Mouse (Mus musculus): ENCODE measurements around the gene Rftn2. TPM values are rescaled to one million over a fixed set of nuclear protein-coding genes. Genes with fewer than 3 reads are reported as not detected.
A peak's percentile ranks its signal among the peaks of the same experiment; 100 is the strongest.

Rftn2 gene
- 10 to 100 TPM; 32.7 to 33.0 TPM for total RNA-seq (2021)
- long read RNA-seq, experiment 1, transcript Rftn2-201 (9 exons, 3,677 nt) = major isoform, 13 of 23 reads
- long read RNA-seq, experiment 1, partial matches to known transcripts = 5 of 23 reads
- long read RNA-seq, experiment 1, other reads (novel, unspliced or antisense) = 5 of 23 reads
- long read RNA-seq, experiment 2, transcript Rftn2-201 (9 exons, 3,677 nt) = major isoform, 16 of 28 reads
- long read RNA-seq, experiment 2, partial matches to known transcripts = 8 of 28 reads
- long read RNA-seq, experiment 2, other reads (novel, unspliced or antisense) = 4 of 28 reads

DNA sequence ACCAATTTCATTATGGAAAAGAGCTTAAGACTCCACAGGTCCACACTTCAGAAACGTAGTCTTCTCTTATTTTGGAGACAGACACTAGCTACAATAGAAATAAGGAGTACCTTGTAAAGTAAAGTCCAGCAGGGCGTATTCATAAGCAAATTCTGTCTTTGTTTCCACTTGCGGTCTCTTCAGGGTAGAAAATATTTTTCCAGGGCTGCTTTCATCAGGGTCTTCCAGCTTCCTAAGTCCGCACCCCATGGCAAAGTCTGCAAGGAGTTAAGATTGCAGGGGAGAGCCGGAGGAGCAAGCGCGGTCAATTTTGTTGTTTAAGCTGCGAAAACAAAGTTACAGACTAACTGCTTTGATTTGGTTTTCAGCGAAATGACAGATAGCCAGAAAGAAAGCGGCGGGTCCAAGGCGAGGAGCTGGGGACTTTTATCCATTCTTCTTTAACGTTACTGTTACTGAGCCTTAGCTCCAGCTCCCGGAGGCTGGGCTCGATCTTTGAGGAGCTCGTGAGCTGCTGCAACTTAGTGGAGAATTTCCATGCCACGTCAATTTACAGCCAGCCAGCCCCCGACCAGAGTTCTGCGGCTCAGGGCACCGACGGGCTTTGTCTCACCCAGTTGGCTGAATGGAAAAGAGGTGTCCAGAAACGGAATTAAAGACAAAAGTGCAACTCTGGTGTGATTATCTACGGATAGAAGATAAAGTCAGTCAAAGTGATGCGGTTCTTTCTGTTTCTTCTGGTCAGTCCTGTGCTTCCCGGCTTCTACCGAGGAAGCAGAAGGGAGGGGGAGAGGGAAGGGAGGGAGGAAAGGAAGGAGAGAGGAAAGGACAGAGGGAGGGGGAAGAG is at the start of gene Rftn2:
Gene Rftn2, minus strand, starts transcription at position 772 of the 847 bp plus-strand sequence.
- DNase-seq (ENCODE audit: low spot score in 2 of 2) = no peak

DNA sequence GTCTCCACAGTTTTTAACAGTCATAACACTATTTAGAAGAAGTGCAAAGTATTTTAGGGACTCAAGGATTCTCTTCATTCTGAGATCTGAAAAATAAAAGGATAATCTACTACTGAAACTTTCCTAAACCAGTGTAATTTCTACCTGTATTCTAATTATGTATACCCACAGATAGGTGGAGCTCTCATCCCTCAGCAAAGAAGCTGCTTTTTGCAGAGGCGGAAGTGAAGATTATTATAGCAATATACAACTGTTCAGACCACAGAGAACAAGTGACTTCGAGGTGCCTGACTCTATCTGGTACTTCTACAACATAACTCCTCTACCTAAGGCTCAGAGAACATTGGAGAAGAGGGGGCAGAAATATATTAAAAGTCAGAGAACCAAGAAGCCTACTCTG is 38.9 kb upstream of the Rftn2 start:
- DNase-seq (ENCODE audit: low spot score in 2 of 2) = no peak

DNA sequence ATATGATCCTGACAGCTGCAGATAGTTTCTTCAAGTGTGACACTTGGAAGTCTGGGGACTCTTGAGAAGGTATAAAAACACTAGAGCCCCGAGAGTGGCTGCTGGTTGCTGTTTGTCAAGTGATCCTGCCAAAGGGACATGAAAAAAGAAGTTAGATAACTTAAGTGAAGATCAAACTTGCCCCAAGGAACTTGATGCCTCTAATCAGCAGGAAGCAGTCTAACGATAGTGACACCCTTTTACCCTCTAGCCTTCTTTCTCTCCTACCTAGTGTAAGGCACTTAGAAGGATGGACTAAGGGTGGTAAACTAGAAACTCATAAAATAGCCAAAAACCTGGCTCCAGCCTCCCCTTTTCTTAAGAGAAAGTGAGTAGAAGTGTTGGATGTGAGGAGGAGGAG is 37.8 kb upstream of the Rftn2 start:
- no peak for DNase-seq (ENCODE audit: low spot score in 2 of 2)

DNA sequence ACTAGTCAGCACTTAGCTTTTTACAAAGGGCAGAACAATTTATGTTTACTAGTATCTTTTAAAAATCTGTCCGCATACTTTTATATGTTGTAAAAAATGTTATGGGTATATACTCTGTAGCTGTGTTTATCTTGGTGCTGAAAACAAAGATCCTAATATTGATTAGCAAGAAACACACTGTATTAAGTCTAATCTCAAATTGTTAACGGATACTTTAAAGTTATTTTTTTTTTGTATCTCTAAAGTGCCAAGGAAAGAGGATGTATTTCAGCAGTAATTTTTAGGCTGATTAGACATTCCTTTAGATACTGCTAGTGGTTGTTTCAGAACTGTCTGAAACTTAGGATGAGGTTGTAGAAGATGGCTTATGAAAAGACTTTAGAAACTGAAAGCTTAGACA is 19.8 kb upstream of the Rftn2 start:
- DNase-seq (ENCODE audit: low spot score in 2 of 2) = no peak

DNA sequence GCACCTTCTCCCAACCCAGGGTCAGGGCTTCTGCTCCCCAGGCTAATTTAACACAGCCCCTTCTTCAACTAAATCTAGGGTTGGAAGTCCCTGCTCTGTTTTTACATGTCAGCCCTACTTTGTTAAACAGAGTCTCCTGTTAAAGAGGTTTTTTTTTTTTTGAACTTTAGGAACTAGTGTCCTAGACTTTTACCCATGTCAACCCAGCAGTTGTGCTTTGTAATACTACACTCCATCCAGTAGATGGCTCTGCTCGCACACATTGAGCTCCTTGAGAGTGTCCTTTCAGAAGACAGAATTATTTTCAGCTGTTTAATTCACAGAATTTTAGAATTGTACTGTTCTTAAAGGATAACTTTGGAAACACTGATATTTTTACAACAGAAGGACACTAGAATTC is 12.7 kb upstream of the Rftn2 start:
- no peak for DNase-seq (ENCODE audit: low spot score in 2 of 2)

DNA sequence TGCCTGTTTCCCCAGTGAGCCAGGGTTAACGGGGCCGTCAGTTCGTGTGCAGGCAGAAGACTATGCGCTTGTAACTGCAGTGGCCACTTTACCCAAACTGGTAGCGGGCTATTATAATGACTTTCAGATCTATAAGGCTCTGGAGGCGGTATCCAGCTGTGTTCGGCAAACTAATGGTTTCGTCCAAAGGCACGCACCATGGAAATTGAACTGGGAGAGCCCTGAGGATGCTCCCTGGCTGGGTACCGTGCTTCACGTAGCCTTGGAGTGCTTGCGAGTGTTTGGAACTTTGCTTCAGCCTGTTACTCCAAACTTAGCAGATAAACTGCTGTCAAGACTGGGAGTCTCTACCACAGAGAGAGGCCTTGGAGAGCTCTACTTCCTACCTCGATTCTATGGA is 11.9 kb upstream of the Rftn2 start:
- no peak for DNase-seq (ENCODE audit: low spot score in 2 of 2)

DNA sequence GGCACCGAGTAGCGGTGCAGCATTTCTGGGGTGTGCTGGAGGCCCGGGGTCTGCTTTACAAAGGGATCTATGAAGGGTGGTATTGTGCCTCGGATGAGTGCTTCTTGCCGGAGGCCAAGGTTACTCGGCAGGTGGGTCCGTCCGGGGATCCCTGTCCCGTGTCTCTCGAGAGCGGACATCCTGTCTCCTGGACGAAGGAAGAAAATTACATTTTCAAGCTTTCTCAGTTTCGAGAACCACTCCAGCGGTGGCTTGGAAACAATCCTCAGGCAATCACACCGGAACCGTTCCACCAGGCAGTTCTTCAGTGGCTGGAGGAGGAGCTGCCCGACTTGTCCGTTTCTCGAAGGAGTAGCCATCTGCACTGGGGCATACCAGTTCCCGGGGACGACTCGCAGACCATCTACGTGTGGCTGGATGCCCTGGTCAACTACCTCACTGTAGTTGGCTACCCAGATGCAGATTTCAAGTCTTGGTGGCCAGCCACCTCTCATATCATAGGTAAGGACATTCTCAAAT is 11.1 kb upstream of the Rftn2 start:
- DNase-seq (ENCODE audit: low spot score in 2 of 2) = no peak

DNA sequence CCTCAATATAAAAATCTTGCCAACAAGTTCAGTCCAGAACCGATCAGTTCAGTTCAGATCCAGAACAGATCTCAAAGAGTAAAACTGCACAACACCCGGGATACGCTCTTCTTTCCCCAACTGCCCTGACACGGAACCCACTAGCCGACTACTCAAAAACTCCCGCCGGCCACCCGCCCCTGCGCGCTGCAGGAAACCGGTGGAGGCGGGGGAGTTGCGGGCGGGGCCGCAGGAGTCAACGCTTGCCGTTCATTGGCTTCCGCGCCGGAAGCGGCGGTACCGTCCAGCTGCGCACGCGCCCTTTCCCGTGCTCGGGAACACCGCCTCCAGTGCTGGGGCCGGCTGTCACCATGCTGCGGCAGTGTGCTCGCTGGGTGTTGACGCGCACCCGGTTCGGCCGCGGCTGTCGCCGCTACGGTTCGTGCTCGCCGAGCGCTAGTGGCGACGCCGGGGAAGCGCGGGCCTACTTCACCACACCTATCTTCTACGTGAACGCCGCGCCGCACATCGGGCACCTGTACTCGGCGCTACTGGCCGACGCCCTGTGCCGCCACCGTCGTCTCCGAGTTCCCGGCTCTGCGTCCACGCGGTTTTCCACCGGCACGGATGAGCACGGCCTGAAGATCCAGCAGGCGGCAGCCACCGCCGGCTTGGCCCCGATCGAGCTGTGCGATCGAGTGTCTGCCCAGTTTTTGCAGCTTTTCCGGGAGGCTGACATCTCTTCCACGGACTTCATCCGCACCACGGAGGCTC is 10.5 kb upstream of the Rftn2 start, which contains the start of gene Mars2:
Gene Mars2, plus strand, starts transcription at position 288 of the 753 bp plus-strand sequence.
- peak; percentile 85 to 89 for DNase-seq (ENCODE audit: low spot score in 2 of 2)

DNA sequence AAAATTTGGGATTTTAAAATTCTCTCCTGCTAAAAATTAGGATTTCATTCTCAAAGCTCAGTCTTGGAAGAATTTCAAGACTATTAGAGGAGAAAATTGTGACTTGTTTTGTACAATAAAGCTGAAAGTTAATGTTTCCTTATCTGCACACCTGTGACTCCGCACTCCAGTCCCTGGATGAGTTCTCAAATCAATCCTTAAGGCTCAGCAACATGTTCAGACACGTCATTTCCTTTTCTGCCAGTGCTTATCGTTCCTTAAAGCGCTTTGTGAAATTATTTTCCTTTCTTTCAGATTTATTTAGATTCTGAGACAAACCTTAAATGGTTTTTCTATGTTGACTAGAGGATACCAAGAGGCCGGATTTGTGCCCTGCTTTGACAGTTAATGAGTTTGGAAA is 9.9 kb upstream of the Rftn2 start:
- no peak for DNase-seq (ENCODE audit: low spot score in 2 of 2)

DNA sequence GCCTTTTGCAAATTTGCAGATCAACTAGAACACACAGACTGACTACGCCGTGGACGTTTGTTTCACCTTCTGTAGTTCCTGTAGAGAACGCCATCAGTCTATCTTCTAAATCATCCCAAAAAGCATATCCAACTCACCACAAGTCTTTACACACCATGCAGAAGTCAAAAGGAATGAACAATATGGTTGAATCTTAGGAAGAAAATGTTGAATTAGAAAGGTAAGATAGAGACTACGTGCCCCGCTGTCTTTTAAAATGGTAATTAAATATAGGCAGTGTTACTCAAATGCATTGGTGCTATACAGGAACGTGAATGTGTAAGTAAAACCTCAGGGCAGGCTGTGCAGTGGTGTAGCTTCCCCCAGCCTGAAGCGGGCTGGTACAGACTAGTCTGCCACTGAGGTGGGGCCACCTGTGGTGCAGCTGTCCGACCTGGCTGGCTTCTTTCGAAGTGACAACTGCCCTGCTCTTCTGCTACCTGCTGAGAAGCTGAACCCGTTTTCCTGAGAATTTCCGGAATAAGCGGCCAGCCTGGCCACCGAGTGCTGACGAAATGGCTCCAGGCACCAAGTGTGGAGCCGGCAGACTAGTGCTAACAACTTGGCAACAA is 8.4 kb upstream of the Rftn2 start:
- no peak for DNase-seq (ENCODE audit: low spot score in 2 of 2)

DNA sequence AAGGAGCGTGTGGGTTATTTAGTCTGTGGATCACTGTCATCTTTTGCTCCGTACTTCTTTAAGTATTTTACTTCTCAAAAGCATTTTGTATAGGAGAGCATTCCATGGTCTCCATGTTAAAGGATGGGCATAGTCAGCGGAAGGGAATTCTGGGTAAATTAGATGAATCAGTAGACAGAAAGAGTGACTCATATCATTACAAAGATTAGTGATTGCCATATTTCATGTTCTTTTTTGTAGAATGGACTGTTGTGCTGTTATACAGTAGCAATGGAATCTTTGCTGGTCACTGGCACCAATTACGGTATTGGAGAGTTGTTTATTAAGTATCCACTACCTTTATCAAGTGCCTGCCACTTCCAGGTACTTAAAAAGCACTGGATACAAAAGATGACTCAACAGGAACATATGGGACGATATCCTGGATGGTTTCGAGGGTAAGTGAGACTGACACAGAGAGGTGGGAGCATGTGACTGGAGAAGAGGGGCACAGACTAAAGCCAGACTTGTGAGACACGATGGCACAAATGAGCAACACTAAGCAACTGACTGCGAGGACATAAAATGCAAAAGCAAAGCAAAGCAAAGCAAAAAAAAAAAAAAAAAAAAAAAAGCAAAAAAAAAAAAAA is 1.8 kb upstream of the Rftn2 start:
- no peak for DNase-seq (ENCODE audit: low spot score in 2 of 2)

DNA sequence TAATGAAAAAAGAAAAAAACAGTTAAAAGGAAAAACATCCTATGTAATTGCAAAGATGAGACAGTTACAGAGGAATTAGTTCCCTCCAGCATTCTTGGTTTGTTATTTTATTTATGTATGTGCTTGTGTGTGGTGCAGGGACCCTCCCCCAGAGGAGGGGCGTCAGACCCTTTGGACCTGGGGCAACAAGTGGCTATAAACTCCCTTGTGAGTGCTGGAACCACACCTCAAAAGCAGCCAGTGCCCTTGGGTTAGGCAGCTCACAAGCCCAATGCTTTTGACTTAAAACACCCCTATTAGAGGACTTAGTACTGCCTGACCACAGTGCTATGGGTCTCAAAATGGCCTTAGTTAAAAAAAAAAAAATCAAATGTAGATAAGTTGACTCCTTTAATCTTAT is 794 bp upstream of the Rftn2 start:
- DNase-seq (ENCODE audit: low spot score in 2 of 2) = no peak

DNA sequence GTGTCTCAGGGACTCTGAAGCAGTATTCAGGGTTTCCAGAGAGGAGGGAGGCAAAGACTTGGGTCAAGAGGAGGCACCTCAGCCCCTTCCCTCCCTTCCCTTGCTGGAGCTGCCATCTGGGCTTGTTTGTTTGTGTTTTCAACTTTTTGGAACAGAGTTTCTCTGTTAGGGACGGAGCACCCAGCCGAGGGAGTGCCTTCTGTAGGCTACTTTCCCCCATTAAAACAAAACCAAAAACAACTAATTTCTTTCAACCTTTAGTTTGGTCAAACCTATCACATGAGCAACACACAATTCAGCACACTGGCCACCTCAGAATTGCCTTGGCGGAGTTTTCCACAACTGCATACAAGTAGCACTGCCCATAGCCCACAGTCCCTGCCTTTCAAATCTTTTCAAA is 1.2 kb downstream of the Rftn2 start:
- no peak for DNase-seq (ENCODE audit: low spot score in 2 of 2)

DNA sequence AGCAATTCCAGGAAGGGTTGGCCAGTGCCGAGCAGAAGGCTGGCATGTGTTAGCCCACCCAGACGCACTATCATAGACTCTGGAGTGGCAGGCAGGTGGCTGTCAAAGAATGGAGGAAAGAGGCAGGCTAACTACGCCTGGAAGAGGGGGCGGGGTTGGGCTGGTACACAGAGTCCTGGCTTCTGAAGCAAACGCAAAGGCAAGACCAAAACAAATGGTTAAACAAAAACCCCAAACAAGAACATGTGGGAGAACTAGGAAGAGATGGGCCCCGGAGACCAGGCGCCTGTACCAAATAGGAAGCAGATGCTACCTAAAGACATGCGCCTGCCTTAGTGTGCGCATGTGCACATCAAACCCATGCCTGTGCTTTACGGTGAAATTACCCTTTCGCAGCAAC is 2.5 kb downstream of the Rftn2 start:
- no peak for DNase-seq (ENCODE audit: low spot score in 2 of 2)

DNA sequence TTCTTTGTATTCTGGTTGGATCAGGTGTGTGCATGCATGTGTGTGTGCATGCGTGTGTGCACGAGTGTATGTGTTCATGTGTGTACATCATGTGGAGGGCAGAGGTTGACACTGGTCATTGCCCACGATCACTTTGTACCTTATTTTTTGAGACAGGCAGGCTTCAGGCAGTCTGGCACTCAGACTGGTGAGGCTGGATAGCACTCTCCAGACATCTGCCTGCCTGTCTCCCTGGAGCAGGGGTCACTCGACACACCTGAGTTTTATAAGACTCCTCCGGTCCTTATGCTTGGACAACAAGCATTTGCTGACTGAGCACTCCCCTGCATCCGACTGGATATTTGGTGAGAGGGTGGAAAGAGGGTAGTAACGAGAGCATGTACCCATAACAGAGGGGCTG is 3.6 kb downstream of the Rftn2 start:
- DNase-seq (ENCODE audit: low spot score in 2 of 2) = no peak

DNA sequence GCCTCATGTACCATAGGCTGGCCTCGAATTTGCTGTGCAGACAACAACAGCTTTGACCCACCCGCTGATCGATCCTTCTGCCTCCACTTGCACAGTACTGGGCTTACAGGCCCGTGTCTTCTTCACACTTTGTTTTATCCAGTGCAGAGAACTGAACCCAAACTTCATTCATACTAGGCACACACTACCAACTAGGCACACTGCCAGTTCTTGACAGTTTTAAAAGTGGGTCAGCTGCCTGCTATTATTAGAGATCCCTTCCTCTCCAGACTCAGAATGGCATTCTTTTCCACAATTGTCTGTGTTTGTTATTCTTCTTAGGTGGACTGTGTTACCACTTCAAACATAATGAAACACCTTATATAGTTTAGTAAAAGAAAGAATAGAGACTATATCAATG is 5.2 kb downstream of the Rftn2 start:
- DNase-seq (ENCODE audit: low spot score in 2 of 2) = no peak

DNA sequence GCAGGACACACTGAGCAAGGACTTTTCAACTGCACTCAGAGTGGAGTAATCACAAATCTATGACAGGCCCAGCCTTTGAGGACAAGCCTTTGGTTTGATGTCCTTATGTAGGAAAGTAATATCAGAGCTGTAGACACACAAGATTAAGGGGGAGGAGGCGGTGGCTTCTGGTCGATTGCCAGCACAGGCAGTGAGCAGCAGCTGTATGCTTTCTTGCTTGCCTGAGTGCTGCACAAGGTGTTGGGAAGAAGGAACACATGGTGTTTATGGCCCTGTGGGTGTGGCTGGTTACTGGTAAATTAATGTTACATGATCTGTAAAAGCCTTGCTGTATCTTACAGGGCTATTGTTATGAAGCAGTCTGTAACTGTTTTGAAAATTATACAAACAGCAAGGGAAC is 9.4 kb downstream of the Rftn2 start:
- no peak for DNase-seq (ENCODE audit: low spot score in 2 of 2)

DNA sequence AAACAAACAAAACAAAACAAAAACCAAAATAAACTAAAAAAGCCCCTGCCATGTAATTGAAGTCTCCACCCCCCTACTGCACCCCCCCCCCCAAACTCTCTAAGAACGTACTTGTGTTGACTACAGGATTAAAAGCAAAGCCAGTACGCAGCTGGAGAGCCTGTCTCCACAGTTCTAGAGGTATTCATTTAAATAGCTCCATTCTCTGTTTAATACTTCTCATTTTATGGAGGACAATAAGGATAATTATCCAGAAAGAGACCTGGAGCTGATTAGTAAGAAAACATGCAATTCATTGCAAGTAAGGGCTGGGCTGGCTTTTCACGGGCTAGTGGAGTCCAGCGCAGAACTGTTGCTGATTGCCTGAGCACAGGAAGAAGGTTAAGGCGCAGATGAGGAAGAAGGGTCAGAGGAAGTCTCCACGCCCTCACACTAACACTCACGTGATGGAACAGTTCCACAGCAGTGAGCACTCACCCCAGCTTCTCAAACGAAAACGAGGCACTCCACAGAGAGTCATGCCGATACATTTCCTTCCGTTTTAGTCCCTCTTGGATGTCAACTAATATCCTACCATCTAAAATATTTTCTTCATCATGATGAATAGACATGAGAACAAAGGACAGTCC is 11.3 kb downstream of the Rftn2 start:
- no peak for DNase-seq (ENCODE audit: low spot score in 2 of 2)

DNA sequence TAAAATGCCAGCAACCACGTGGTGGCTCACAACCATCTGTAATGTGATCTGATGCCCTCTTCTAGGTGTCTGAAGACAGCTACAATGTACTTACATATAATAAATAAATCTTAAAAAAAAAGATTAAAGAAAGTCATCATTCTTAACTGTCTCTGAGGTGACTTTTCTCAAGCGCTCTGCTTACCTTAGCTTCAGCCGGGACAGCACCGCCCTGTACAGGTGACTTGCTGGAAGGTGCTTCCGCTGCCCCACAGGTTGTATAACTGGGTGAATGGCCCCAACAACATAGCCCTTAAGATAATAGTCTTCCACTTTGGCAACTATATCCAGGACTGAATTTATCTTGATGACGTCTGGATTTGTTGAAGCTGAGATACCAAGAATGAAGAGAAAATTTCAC is 12.6 kb downstream of the Rftn2 start:
- DNase-seq (ENCODE audit: low spot score in 2 of 2) = no peak

DNA sequence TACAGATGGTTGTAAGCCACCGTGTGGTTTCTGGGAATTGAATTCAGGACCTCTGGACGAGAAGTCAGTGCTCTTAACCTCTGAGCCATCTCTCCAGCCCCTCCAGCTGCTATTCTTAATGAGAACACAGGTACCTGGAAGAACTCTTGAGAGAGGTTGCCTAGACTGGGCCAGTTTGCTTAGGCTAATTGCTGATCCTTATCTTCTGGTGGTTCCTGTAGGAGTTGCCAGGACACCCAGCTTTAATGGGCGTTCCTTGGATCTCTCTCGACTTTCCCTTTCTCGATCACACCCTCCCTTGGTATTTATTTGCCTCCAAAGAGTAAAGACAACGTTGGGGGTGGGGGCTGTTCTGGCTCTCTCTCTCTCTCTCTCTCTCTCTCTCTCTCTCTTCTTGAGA is 13.1 kb downstream of the Rftn2 start:
- no peak for DNase-seq (ENCODE audit: low spot score in 2 of 2)
